Mouse (Mus musculus) thymus, adult 2 months (tissue): ENCODE measurements around the gene Rab6b.

Experiments
- CTCF ChIP-seq: fragments of 200-500 bp; IDR thresholded peaks from 2 replicates; pipeline ENCODE4 v1.5.1; 2012; ENCODE audit warnings: mild to moderate bottlenecking, control low read depth, low read length, moderate library complexity, borderline replicate concordance; ENCODE audit not compliant: control insufficient read depth, poor library complexity, insufficient read depth; ENCODE audit errors: extremely low read depth
- POLR2A ChIP-seq: fragments of 200-500 bp; IDR thresholded peaks from 2 replicates; pipeline ENCODE4 v1.6.1; 2012; ENCODE audit warnings: mild to moderate bottlenecking, low read length, control low read depth, moderate library complexity; ENCODE audit not compliant: control insufficient read depth, poor library complexity, insufficient read depth; ENCODE audit errors: extremely low read depth

- peak; percentile 82; the same call in 1 of the 2 replicates for TF ChIP-seq CTCF
- no peak for TF ChIP-seq POLR2A
These were observed 96.3 kb downstream of the Rab6b start for GRCm38 (mm10) chr9:103207846-103208245.
